Mouse (Mus musculus) MEL (cell line): ENCODE measurements around the gene Gtf3c3. TPM values are rescaled to one million over a fixed set of nuclear protein-coding genes. Genes with fewer than 3 reads are reported as not detected.

Experiments used
- DNase-seq: peaks from one replicate; pipeline ENCODE4 v3.0.0; 2011; ENCODE audit warnings: low read depth, low spot score
- H3K27ac ChIP-seq: 2 replicates; pipeline ENCODE4 v1.5.1; 2012; ENCODE audit warnings: low read depth, mild to moderate bottlenecking, control low read depth, low read length, moderate library complexity; ENCODE audit not compliant: control insufficient read depth
- H3K27me3 ChIP-seq, 2 experiments: fragments of 150-350 bp in 1 of 2; sonication (generic) in 1 of 2; 2 replicates each; pipeline ENCODE4 v1.6.1; 2012; ENCODE audit warnings: low read length in 2 of 2, mild to moderate bottlenecking in 2 of 2, improper control_type of control experiment in 1 of 2, moderate library complexity in 1 of 2; ENCODE audit not compliant: insufficient read depth in 2 of 2, control insufficient read depth in 1 of 2
- H3K36me3 ChIP-seq, 2 experiments: 2 replicates each; pipeline ENCODE4 v1.6.1; 2012 to 2014; ENCODE audit warnings: low read length in 2 of 2, improper control_type of control experiment in 1 of 2, inconsistent platforms in 1 of 2, mild to moderate bottlenecking in 1 of 2; ENCODE audit not compliant: insufficient read depth in 2 of 2, control insufficient read depth in 1 of 2
- H3K4me1 ChIP-seq, 2 experiments: fragments of 150-350 bp in 1 of 2; sonication (generic) in 1 of 2; 2 replicates each; pipeline ENCODE4 v1.6.1; 2012; ENCODE audit warnings: low read length in 2 of 2, improper control_type of control experiment in 1 of 2, mild to moderate bottlenecking in 1 of 2; ENCODE audit not compliant: insufficient read depth in 2 of 2, control insufficient read depth in 1 of 2
- H3K4me3 ChIP-seq, 2 experiments: fragments of 150-350 bp in 1 of 2; sonication (generic) in 1 of 2; 2 replicates each; pipeline ENCODE4 v1.5.1; 2012; ENCODE audit warnings: low read depth in 2 of 2, low read length in 2 of 2, mild to moderate bottlenecking in 2 of 2, moderate library complexity in 2 of 2, control low read depth in 1 of 2, improper control_type of control experiment in 1 of 2; ENCODE audit not compliant: control insufficient read depth in 1 of 2, insufficient read depth in 1 of 2
- H3K79me2 ChIP-seq: 2 replicates; pipeline ENCODE4 v1.6.1; 2012; ENCODE audit warnings: mild to moderate bottlenecking, low read length, moderate library complexity; ENCODE audit not compliant: control insufficient read depth, poor library complexity, insufficient read depth
- H3K9ac ChIP-seq: 2 replicates; pipeline ENCODE4 v1.6.1; 2012; ENCODE audit warnings: low read depth, mild to moderate bottlenecking, control low read depth, low read length, moderate library complexity; ENCODE audit not compliant: control insufficient read depth, poor library complexity, severe bottlenecking
- H3K9me3 ChIP-seq: fragments of 150-350 bp; sonication (generic); replicated peaks from 2 replicates; pipeline ENCODE4 v1.6.1; 2012; ENCODE audit warnings: mild to moderate bottlenecking, low read length, improper control_type of control experiment, moderate library complexity; ENCODE audit not compliant: insufficient read depth
- BHLHE40 ChIP-seq: IDR thresholded peaks from 2 replicates; pipeline ENCODE4 v1.6.1; 2012; ENCODE audit warnings: low read depth, mild to moderate bottlenecking, inconsistent platforms, low read length, improper control_type of control experiment, borderline replicate concordance
- E2F4 ChIP-seq: IDR thresholded peaks from 2 replicates; pipeline ENCODE4 v1.6.1; 2011; ENCODE audit warnings: low read depth, low read length, improper control_type of control experiment, borderline replicate concordance
- ELF1 ChIP-seq: IDR thresholded peaks from 2 replicates; pipeline ENCODE4 v1.6.1; 2014; ENCODE audit warnings: low read depth, mild to moderate bottlenecking, inconsistent platforms, low read length, improper control_type of control experiment, moderate library complexity
- GATA1 ChIP-seq: IDR thresholded peaks from 2 replicates; pipeline ENCODE4 v1.6.1; 2011; ENCODE audit warnings: low read depth, low read length, improper control_type of control experiment
- HCFC1 ChIP-seq: IDR thresholded peaks from 2 replicates; pipeline ENCODE4 v1.6.1; 2012; ENCODE audit warnings: low read depth, mild to moderate bottlenecking, inconsistent platforms, low read length, improper control_type of control experiment, moderate library complexity
- JUND ChIP-seq: IDR thresholded peaks from 2 replicates; pipeline ENCODE4 v1.6.1; 2011; ENCODE audit warnings: low read depth, mild to moderate bottlenecking, improper control_type of control experiment, low read length
- MAFK ChIP-seq: IDR thresholded peaks from 2 replicates; pipeline ENCODE4 v1.6.1; 2011; ENCODE audit warnings: low read depth, mild to moderate bottlenecking, low read length, improper control_type of control experiment, borderline replicate concordance
- MAX ChIP-seq: IDR thresholded peaks from 2 replicates; pipeline ENCODE4 v1.6.1; 2011; ENCODE audit warnings: low read length, improper control_type of control experiment
- MEF2A ChIP-seq: IDR thresholded peaks from 2 replicates; pipeline ENCODE4 v1.6.1; 2014; ENCODE audit warnings: low read depth, mild to moderate bottlenecking, inconsistent platforms, low read length, improper control_type of control experiment; ENCODE audit not compliant: poor library complexity, insufficient replicate concordance, severe bottlenecking; ENCODE audit errors: extremely low read depth
- MXI1 ChIP-seq: IDR thresholded peaks from 2 replicates; pipeline ENCODE4 v1.6.1; 2011; ENCODE audit warnings: mild to moderate bottlenecking, low read depth, low read length, improper control_type of control experiment
- MYC ChIP-seq: IDR thresholded peaks from 2 replicates; pipeline ENCODE4 v1.6.1; 2011; ENCODE audit warnings: low read depth, mild to moderate bottlenecking, low read length, improper control_type of control experiment, moderate library complexity
- NELFE ChIP-seq: IDR thresholded peaks from 2 replicates; pipeline ENCODE4 v1.6.1; 2011; ENCODE audit warnings: low read depth, low read length, improper control_type of control experiment
- POLR2A ChIP-seq, 2 experiments: IDR thresholded peaks; 2 replicates each; pipeline ENCODE4 v1.6.1; 2011 to 2012; ENCODE audit warnings: low read length in 2 of 2, mild to moderate bottlenecking in 2 of 2, control low read depth in 1 of 2, improper control_type of control experiment in 1 of 2, low read depth in 1 of 2, moderate library complexity in 1 of 2; ENCODE audit not compliant: control insufficient read depth in 1 of 2, insufficient read depth in 1 of 2, poor library complexity in 1 of 2
- POLR2AphosphoS5 ChIP-seq: IDR thresholded peaks from 2 replicates; pipeline ENCODE4 v1.6.1; 2012; ENCODE audit warnings: low read depth, borderline replicate concordance, mild to moderate bottlenecking, inconsistent platforms, low read length, moderate library complexity, mixed read lengths
- RAD21 ChIP-seq: IDR thresholded peaks from 2 replicates; pipeline ENCODE4 v1.6.1; 2011; ENCODE audit warnings: mild to moderate bottlenecking, low read depth, low read length, improper control_type of control experiment
- RCOR1 ChIP-seq: IDR thresholded peaks from 2 replicates; pipeline ENCODE4 v1.6.1; 2012; ENCODE audit warnings: low read depth, mild to moderate bottlenecking, inconsistent platforms, low read length, improper control_type of control experiment
- SMC3 ChIP-seq: IDR thresholded peaks from 2 replicates; pipeline ENCODE4 v1.6.1; 2011; ENCODE audit warnings: low read depth, low read length, improper control_type of control experiment
- TAL1 ChIP-seq: IDR thresholded peaks from 2 replicates; pipeline ENCODE4 v1.6.1; 2012; ENCODE audit warnings: mild to moderate bottlenecking, inconsistent platforms, low read length, moderate library complexity, mixed read lengths
- UBTF ChIP-seq: IDR thresholded peaks from 2 replicates; pipeline ENCODE4 v1.6.1; 2012; ENCODE audit warnings: low read depth, mild to moderate bottlenecking, inconsistent platforms, low read length, improper control_type of control experiment, moderate library complexity, borderline replicate concordance; ENCODE audit not compliant: insufficient read depth
- USF1 ChIP-seq: IDR thresholded peaks from 2 replicates; pipeline ENCODE4 v1.6.1; 2014; ENCODE audit warnings: low read depth, mild to moderate bottlenecking, inconsistent platforms, low read length, improper control_type of control experiment, moderate library complexity
- ZC3H11A ChIP-seq: IDR thresholded peaks from 2 replicates; pipeline ENCODE4 v1.6.1; 2012; ENCODE audit warnings: low read depth, mild to moderate bottlenecking, inconsistent platforms, low read length, improper control_type of control experiment
- ZKSCAN1 ChIP-seq: IDR thresholded peaks from 2 replicates; pipeline ENCODE4 v1.6.1; 2012; ENCODE audit warnings: low read depth, mild to moderate bottlenecking, inconsistent platforms, low read length, improper control_type of control experiment, moderate library complexity
- ZMIZ1 ChIP-seq: IDR thresholded peaks from 2 replicates; pipeline ENCODE4 v1.6.1; 2012; ENCODE audit warnings: low read depth, mild to moderate bottlenecking, inconsistent platforms, low read length, improper control_type of control experiment, moderate library complexity
- polyA plus RNA-seq, 2 experiments: library from polyadenylated mRNA; stranded (reverse) in 1 of 2; unstranded in 1 of 2; fragments of >175 nt in 1 of 2; fragments of >200 nt in 1 of 2; gene quantifications; 2 replicates each; pipeline versions ENCODE4 v1.2.1 to v1.2.4; 2012; ENCODE audit warnings: low replicate concordance in 2 of 2, low read depth in 1 of 2; ENCODE audit not compliant: insufficient read length in 2 of 2, insufficient read depth in 1 of 2, missing spikeins in 1 of 2
- total RNA-seq: library from RNA; depleted of rRNA; stranded (reverse); fragments of 300-350 nt; gene quantifications from 2 replicates; pipeline ENCODE4 v1.2.3, GENCODE M21; 2012

Gtf3c3 gene
- total and polyA plus RNA-seq, 3 experiments, result 12.1 to 13.8 TPM; not detected in 1

GRCm38 (mm10) chr1:54377506-54378051 is 61.2 kb downstream of the Gtf3c3 start:
- no peaks in the 10 kb centered on the region for H3K79me2 ChIP-seq
- no peak overlapping the region for H3K27ac ChIP-seq
- no peaks in the 10 kb centered on the region for H3K36me3 ChIP-seq
- no peaks in the 10 kb centered on the region for H3K9me3 ChIP-seq
- no peak for DNase-seq
- H3K9ac ChIP-seq, result no peak overlapping the region
- no peaks in the 10 kb centered on the region for H3K27me3 ChIP-seq
- no peaks in the 10 kb centered on the region for H3K4me1 ChIP-seq
- no peak overlapping the region for H3K4me3 ChIP-seq
- TF ChIP-seq HCFC1, result no peak
- no peak for TF ChIP-seq MEF2A
- TF ChIP-seq GATA1, result no peak
- TF ChIP-seq UBTF, result no peak
- TF ChIP-seq MYC, result no peak
- no peak for TF ChIP-seq MAFK
- TF ChIP-seq, all 39 proteins: peak for 0

GRCm38 (mm10) chr1:54356566-54356965 is 82.2 kb downstream of the Gtf3c3 start:
- no peaks in the 10 kb centered on the region for H3K9me3 ChIP-seq
- no peaks in the 10 kb centered on the region for H3K4me1 ChIP-seq
- no peak overlapping the region for H3K9ac ChIP-seq
- no peaks in the 10 kb centered on the region for H3K27me3 ChIP-seq
- H3K27ac ChIP-seq, result no peak overlapping the region
- no peaks in the 10 kb centered on the region for H3K36me3 ChIP-seq
- no peaks in the 10 kb centered on the region for H3K79me2 ChIP-seq
- H3K4me3 ChIP-seq, result no peak overlapping the region
- TF ChIP-seq RAD21 (no peak), TAL1 (no peak), HCFC1 (no peak), NELFE (no peak), MXI1 (no peak), SMC3 (no peak), GATA1 (no peak), JUND (no peak), POLR2AphosphoS5 (no peak), USF1 (no peak), E2F4 (no peak)
- DNase-seq, result no peak

DNA sequence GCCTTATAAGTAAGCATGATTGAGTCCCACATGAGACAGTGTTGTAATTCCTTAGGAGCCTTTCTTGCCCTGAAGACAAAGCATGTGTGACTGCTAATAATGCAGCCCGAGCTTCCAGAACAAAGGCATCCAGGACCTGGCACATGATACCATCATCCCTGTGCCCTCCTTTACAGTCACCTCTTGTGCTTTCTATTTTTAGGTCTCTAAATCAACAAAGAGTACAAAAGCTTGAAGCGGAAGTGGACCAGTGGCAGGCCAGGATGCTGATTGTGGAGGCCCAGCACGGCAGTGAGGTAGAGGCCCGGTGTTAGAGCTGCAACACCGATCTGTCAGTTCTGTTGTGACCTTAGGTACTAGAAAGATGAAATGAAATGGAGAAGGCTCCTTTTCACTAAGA is 83.3 kb downstream of the Gtf3c3 start:
- no peak overlapping the region for H3K4me3 ChIP-seq
- no peaks in the 10 kb centered on the region for H3K36me3 ChIP-seq

More for the DNA sequence above, 83.3 kb downstream of the Gtf3c3 start:
- no peak overlapping the region for H3K27ac ChIP-seq
- no peaks in the 10 kb centered on the region for H3K79me2 ChIP-seq
- no peaks in the 10 kb centered on the region for H3K4me1 ChIP-seq
- no peaks in the 10 kb centered on the region for H3K27me3 ChIP-seq
- no peak overlapping the region for H3K9ac ChIP-seq
- H3K9me3 ChIP-seq, result no peaks in the 10 kb centered on the region
- no peak for TF ChIP-seq MAX
- no peak for TF ChIP-seq E2F4
- TF ChIP-seq NELFE, result no peak
- no peak for TF ChIP-seq POLR2A (IDR thresholded peaks at IDR 0.05; ENCODE audit: control insufficient read depth in 1 of 2, insufficient read depth in 1 of 2, low read depth in 1 of 2, low read length in 2 of 2, poor library complexity in 1 of 2)
- no peak for TF ChIP-seq HCFC1
- no peak for TF ChIP-seq RCOR1
- no peak for TF ChIP-seq ZKSCAN1
- TF ChIP-seq ZC3H11A, result no peak
- TF ChIP-seq MAFK, result no peak
- TF ChIP-seq BHLHE40, result no peak
- TF ChIP-seq ZMIZ1, result no peak
- TF ChIP-seq ELF1, result no peak
- DNase-seq, result no peak
